15 mouse cellular contexts compared by ENCODE assay signal in genomic region chr13:52021150-52021549, GRCm38 (mm10).
DNase-seq lines count a peak whose midpoint lies in the region; ATAC-seq and TF ChIP-seq lines count a peak whose summit lies in the region.
"Had no signal": no experiment of that assay in that cellular context is flagged by ENCODE, and none has a peak within 500 bp of the region (broad histone marks: within the 10 kb centered on the region; RNA-seq: fewer than 3 reads in every experiment).

No protein-coding gene starts in this region.

- H3K4me3 ChIP-seq in forebrain, embryonic 14.5 days (ENCODE audit: low read depth, low read length) = no peak overlapping the region
- H3K4me3 ChIP-seq in forebrain, embryonic 13.5 days = no peak overlapping the region
- H3K4me3 ChIP-seq in midbrain, embryonic 10.5 days = no peak overlapping the region
- no peak overlapping the region for H3K4me3 ChIP-seq in midbrain, postnatal 0 days (ENCODE audit: low read depth, low read length)
- no peak overlapping the region for H3K4me3 ChIP-seq in embryonic facial prominence, embryonic 10.5 days
- no peak overlapping the region for H3K4me3 ChIP-seq in midbrain, embryonic 16.5 days (ENCODE audit: low read depth, low read length)
- H3K4me3 ChIP-seq: liver, embryonic 13.5 days had no signal

- no peak for DNase-seq in forebrain, embryonic 14.5 days (ENCODE audit: low spot score)
- peak; percentile 44 for DNase-seq in midbrain, embryonic 10.5 days (ENCODE audit: low spot score)
- DNase-seq in midbrain, postnatal 0 days (ENCODE audit: low spot score) = no peak
- DNase-seq in embryonic facial prominence, embryonic 10.5 days (ENCODE audit: low spot score) = peak; percentile 64
- DNase-seq in cerebellum, postnatal 10 days = no peak
- DNase-seq in adipocyte (ENCODE audit: low spot score) = no peak
- DNase-seq: kidney, postnatal 10 days; liver, embryonic 13.5 days; spleen, adult 18-20 months had no signal

- 21% methylated on average over 11 of the region's 11 CpGs for WGBS in forebrain, embryonic 14.5 days
- 24% methylated on average over 11 of the region's 11 CpGs for WGBS in forebrain, embryonic 13.5 days
- WGBS in midbrain, embryonic 10.5 days = 51% methylated on average over 11 of the region's 11 CpGs
- WGBS in midbrain, postnatal 0 days = 33% methylated on average over 11 of the region's 11 CpGs
- WGBS in embryonic facial prominence, embryonic 10.5 days = 27% methylated on average over 11 of the region's 11 CpGs
- 34% methylated on average over 11 of the region's 11 CpGs for WGBS in midbrain, embryonic 16.5 days

- H3K27me3 ChIP-seq in forebrain, embryonic 14.5 days (replicated peaks; ENCODE audit: control insufficient read depth, insufficient read depth, low read length) = no peaks in the 10 kb centered on the region
- H3K27me3 ChIP-seq in forebrain, embryonic 13.5 days = no peaks in the 10 kb centered on the region; the same call in 1 of the 2 replicates
- H3K27me3 ChIP-seq in midbrain, embryonic 10.5 days (ENCODE audit: low read depth, poor library complexity, severe bottlenecking) = peaks cover 37% of the 10 kb centered on the region
- H3K27me3 ChIP-seq in midbrain, postnatal 0 days (ENCODE audit: insufficient read depth, low read length) = 0 out of 2 replicates have a peak, but pooled peaks cover 3% of the 10 kb centered on the region
- 0 out of 2 replicates have a peak, but pooled peaks cover 8% of the 10 kb centered on the region for H3K27me3 ChIP-seq in embryonic facial prominence, embryonic 10.5 days (replicated peaks; ENCODE audit: low read depth, poor library complexity, severe bottlenecking)
- no peaks in the 10 kb centered on the region for H3K27me3 ChIP-seq in midbrain, embryonic 16.5 days (ENCODE audit: control insufficient read depth, insufficient read depth, low read depth, low read length)
- H3K27me3 ChIP-seq: liver, embryonic 13.5 days had no signal

- no peaks in the 10 kb centered on the region for H3K9me3 ChIP-seq in forebrain, embryonic 14.5 days (replicated peaks; ENCODE audit: control insufficient read depth, low read length)
- H3K9me3 ChIP-seq in forebrain, embryonic 13.5 days (replicated peaks) = no peaks in the 10 kb centered on the region
- no peaks in the 10 kb centered on the region for H3K9me3 ChIP-seq in midbrain, embryonic 10.5 days (replicated peaks)
- no peaks in the 10 kb centered on the region for H3K9me3 ChIP-seq in midbrain, postnatal 0 days (ENCODE audit: low read length)
- no peaks in the 10 kb centered on the region for H3K9me3 ChIP-seq in embryonic facial prominence, embryonic 10.5 days
- no peaks in the 10 kb centered on the region for H3K9me3 ChIP-seq in midbrain, embryonic 16.5 days (replicated peaks; ENCODE audit: control insufficient read depth, low read length, poor library complexity, severe bottlenecking)
- H3K9me3 ChIP-seq: G1E; liver, embryonic 13.5 days had no signal

- ATAC-seq in forebrain, embryonic 14.5 days = peak; percentile 25; the same call in 1 of the 2 replicates
- ATAC-seq in forebrain, embryonic 13.5 days = no peak
- ATAC-seq in midbrain, postnatal 0 days (ENCODE audit: low FRiP score) = no peak
- peak; percentile 12; the same call in 1 of the 2 replicates for ATAC-seq in midbrain, embryonic 16.5 days
- ATAC-seq: activated CD4-positive, CD25-positive, alpha-beta regulatory T cell, adult 4 months; hindbrain, postnatal 0 days had no signal

- no peak overlapping the region for H3K27ac ChIP-seq in forebrain, embryonic 14.5 days (ENCODE audit: low read depth, low read length)
- no peak overlapping the region for H3K27ac ChIP-seq in forebrain, embryonic 13.5 days
- 0 out of 2 replicates have a peak overlapping the region, but pooled peaks have one; percentile 28 for H3K27ac ChIP-seq in midbrain, embryonic 10.5 days (replicated peaks)
- H3K27ac ChIP-seq in midbrain, postnatal 0 days (ENCODE audit: low read depth, low read length) = no peak overlapping the region
- peak overlapping the region; percentile 49 for H3K27ac ChIP-seq in embryonic facial prominence, embryonic 10.5 days (replicated peaks)
- no peak overlapping the region for H3K27ac ChIP-seq in midbrain, embryonic 16.5 days (ENCODE audit: low read length)
- H3K27ac ChIP-seq: hindbrain, postnatal 0 days; liver, embryonic 13.5 days; macrophage had no signal

- no peak overlapping the region for H3K9ac ChIP-seq in forebrain, embryonic 14.5 days (ENCODE audit: low read length)
- H3K9ac ChIP-seq in forebrain, embryonic 13.5 days = no peak overlapping the region
- no peak overlapping the region for H3K9ac ChIP-seq in midbrain, postnatal 0 days (replicated peaks; ENCODE audit: low read length, poor library complexity, severe bottlenecking)
- no peak overlapping the region for H3K9ac ChIP-seq in midbrain, embryonic 16.5 days (ENCODE audit: low read depth, low read length)
- H3K9ac ChIP-seq: liver, embryonic 13.5 days had no signal

- no peak for TF ChIP-seq CTCF in midbrain, postnatal 0 days (IDR thresholded peaks at IDR 0.05)

- peaks cover 12% of the 10 kb centered on the region; the same call in 1 of the 2 replicates for H3K4me1 ChIP-seq in forebrain, embryonic 14.5 days (ENCODE audit: control insufficient read depth, insufficient read depth, low read length)
- H3K4me1 ChIP-seq in forebrain, embryonic 13.5 days = peaks cover 37% of the 10 kb centered on the region
- H3K4me1 ChIP-seq in midbrain, embryonic 10.5 days = peaks cover 47% of the 10 kb centered on the region
- H3K4me1 ChIP-seq in midbrain, postnatal 0 days (ENCODE audit: insufficient read depth, low read length) = no peaks in the 10 kb centered on the region
- H3K4me1 ChIP-seq in embryonic facial prominence, embryonic 10.5 days = peaks cover 65% of the 10 kb centered on the region
- peaks cover 19% of the 10 kb centered on the region for H3K4me1 ChIP-seq in midbrain, embryonic 16.5 days (ENCODE audit: control insufficient read depth, insufficient read depth, low read length)

- no peaks in the 10 kb centered on the region for H3K36me3 ChIP-seq in forebrain, embryonic 14.5 days (ENCODE audit: control insufficient read depth, insufficient read depth, low read length)
- no peaks in the 10 kb centered on the region for H3K36me3 ChIP-seq in forebrain, embryonic 13.5 days (ENCODE audit: poor library complexity, severe bottlenecking)
- H3K36me3 ChIP-seq in midbrain, embryonic 10.5 days = no peaks in the 10 kb centered on the region
- no peaks in the 10 kb centered on the region for H3K36me3 ChIP-seq in midbrain, postnatal 0 days (ENCODE audit: insufficient read depth, low read length)
- H3K36me3 ChIP-seq in embryonic facial prominence, embryonic 10.5 days (replicated peaks) = no peaks in the 10 kb centered on the region
- no peaks in the 10 kb centered on the region for H3K36me3 ChIP-seq in midbrain, embryonic 16.5 days (ENCODE audit: control insufficient read depth, insufficient read depth, low read length)
- H3K36me3 ChIP-seq: G1E; liver, embryonic 13.5 days had no signal

- no peak overlapping the region for H3K4me2 ChIP-seq in forebrain, embryonic 14.5 days (ENCODE audit: low read length)
- H3K4me2 ChIP-seq in forebrain, embryonic 13.5 days = no peak overlapping the region
- no peak overlapping the region for H3K4me2 ChIP-seq in midbrain, postnatal 0 days (ENCODE audit: low read depth, low read length, poor library complexity, severe bottlenecking)
- no peak overlapping the region for H3K4me2 ChIP-seq in midbrain, embryonic 16.5 days (ENCODE audit: low read length)
- H3K4me2 ChIP-seq: liver, embryonic 13.5 days had no signal

Comparison
In these comparisons a context has a peak if more than half of its experiments do, and no peak if none do; other contexts are left out.
1. ATAC-seq: peak in forebrain, embryonic 14.5 days (single experiment) and midbrain, embryonic 16.5 days (single experiment); none in forebrain, embryonic 13.5 days (single experiment) and midbrain, postnatal 0 days (single experiment).
2. DNase-seq: peak in midbrain, embryonic 10.5 days (single experiment) and embryonic facial prominence, embryonic 10.5 days (single experiment); none in forebrain, embryonic 14.5 days (single experiment), midbrain, postnatal 0 days (single experiment), cerebellum, postnatal 10 days (0 of 2) and adipocyte (single experiment).
3. H3K27ac ChIP-seq: peak in midbrain, embryonic 10.5 days (single experiment) and embryonic facial prominence, embryonic 10.5 days (single experiment); none in forebrain, embryonic 14.5 days (single experiment), forebrain, embryonic 13.5 days (single experiment), midbrain, postnatal 0 days (single experiment) and midbrain, embryonic 16.5 days (single experiment).